Mouse (Mus musculus) cerebellum, adult 18-20 months (tissue): ENCODE measurements at regions not wholly inside any gene's neighbourhood (a gene's known extent, or its start where the extent isn't known, plus 50 kb on each side); places are given as distances from the start of the nearest gene placed in this dataset.
A peak's percentile ranks its signal among the peaks of the same experiment; 100 is the strongest.

Experiments
- DNase-seq, 2 experiments: peaks; one replicate each; pipeline ENCODE4 v3.0.0; 2021

GRCm38 (mm10) chr12:32273474-32273873, 65.0 kb upstream of the Pik3cg start:
- DNase-seq = no peak

GRCm38 (mm10) chr12:32279861-32280260, 71.4 kb upstream of the Pik3cg start:
- no peak for DNase-seq

GRCm38 (mm10) chr12:32280309-32280708, 71.8 kb upstream of the Pik3cg start:
- DNase-seq = no peak

GRCm38 (mm10) chr12:32282371-32283163, 74.1 kb upstream of the Pik3cg start:
- no peak for DNase-seq

- no peak for DNase-seq
These were observed 76.6 kb upstream of the Pik3cg start for GRCm38 (mm10) chr12:32285039-32285438.

- no peak for DNase-seq
These were observed 78.2 kb upstream of the Pik3cg start for GRCm38 (mm10) chr12:32286652-32287051.

GRCm38 (mm10) chr12:32291145-32291544, 82.7 kb upstream of the Pik3cg start:
- no peak for DNase-seq

GRCm38 (mm10) chr12:32291962-32292748, 83.7 kb upstream of the Pik3cg start:
- peak; percentile 25 to 54 for DNase-seq

GRCm38 (mm10) chr12:32292749-32293128, 84.3 kb upstream of the Pik3cg start:
- DNase-seq = no peak

GRCm38 (mm10) chr12:32297431-32297830, 81.1 kb upstream of the Ccdc71l start:
- DNase-seq = no peak

GRCm38 (mm10) chr12:32299714-32300113, 78.8 kb upstream of the Ccdc71l start:
- no peak for DNase-seq

- DNase-seq = no peak
These were observed 72.8 kb upstream of the Ccdc71l start for GRCm38 (mm10) chr12:32305736-32306135.

- DNase-seq = no peak
These were observed 72.2 kb upstream of the Ccdc71l start for GRCm38 (mm10) chr12:32306326-32306725.

GRCm38 (mm10) chr12:32307280-32308006, 71.1 kb upstream of the Ccdc71l start:
- no peak for DNase-seq

- no peak for DNase-seq
These were observed 63.3 kb upstream of the Ccdc71l start for GRCm38 (mm10) chr12:32315099-32315783.
